ENCODE assay signal across 8 mouse cellular contexts in genomic region chr4:116556561-116557305, GRCm38 (mm10). TPM values are rescaled to one million over a fixed set of nuclear protein-coding genes. Genes with fewer than 3 reads are reported as not detected.
DNase-seq lines count a peak whose midpoint lies in the region; ATAC-seq and TF ChIP-seq lines count a peak whose summit lies in the region.

No protein-coding gene starts in this region.

- H3K4me3 ChIP-seq in embryonic facial prominence, embryonic 14.5 days (ENCODE audit: low read depth, low read length), result peak overlapping the region; percentile 94
- peak overlapping the region; percentile 93 for H3K4me3 ChIP-seq in limb, embryonic 14.5 days (replicated peaks; ENCODE audit: low read length)
- peak overlapping the region; percentile 94 for H3K4me3 ChIP-seq in midbrain, postnatal 0 days (ENCODE audit: low read depth, low read length)

- peak; percentile 72; the same call in 1 of the 2 replicates for TF ChIP-seq POLR2A in limb, embryonic 14.5 days (IDR thresholded peaks at IDR 0.05; ENCODE audit: borderline replicate concordance, extremely low read depth, insufficient read depth, insufficient read length)

- peak; percentile 94 for DNase-seq in 3T3-L1 (ENCODE audit: low read depth, low spot score)
- peak; percentile 73 to 89 for DNase-seq in adrenal gland, postnatal 4 days (ENCODE audit: low spot score in 2 of 2)
- peak; percentile 98 for DNase-seq in embryonic facial prominence, embryonic 14.5 days (ENCODE audit: low spot score)
- peak; percentile 95 for DNase-seq in heart, adult 8-10 months (ENCODE audit: low spot score)
- DNase-seq in kidney, adult 9 months, result peak; percentile 97
- DNase-seq in limb, embryonic 14.5 days (ENCODE audit: low spot score), result peak; percentile 97
- DNase-seq in midbrain, postnatal 0 days (ENCODE audit: low spot score), result peak; percentile 96
- peak; percentile 85 to 91 for DNase-seq in spleen, postnatal 14 days (ENCODE audit: low spot score in 2 of 2)

- peak overlapping the region; percentile 94 for H3K27ac ChIP-seq in embryonic facial prominence, embryonic 14.5 days (replicated peaks; ENCODE audit: low read depth, low read length)
- H3K27ac ChIP-seq in limb, embryonic 14.5 days (replicated peaks; ENCODE audit: low read depth, low read length), result peak overlapping the region; percentile 87
- peak overlapping the region; percentile 94 for H3K27ac ChIP-seq in midbrain, postnatal 0 days (ENCODE audit: low read depth, low read length)

- no peaks in the 10 kb centered on the region for H3K9me3 ChIP-seq in embryonic facial prominence, embryonic 14.5 days (ENCODE audit: control insufficient read depth, low read length)
- no peaks in the 10 kb centered on the region for H3K9me3 ChIP-seq in limb, embryonic 14.5 days (ENCODE audit: control insufficient read depth, low read length)
- H3K9me3 ChIP-seq in midbrain, postnatal 0 days (ENCODE audit: low read length), result no peaks in the 10 kb centered on the region

- WGBS in embryonic facial prominence, embryonic 14.5 days, result under 1% methylated on average over 28 of the region's 28 CpGs
- WGBS in limb, embryonic 14.5 days, result 0% methylated on average over 28 of the region's 28 CpGs
- under 1% methylated on average over 28 of the region's 28 CpGs for WGBS in midbrain, postnatal 0 days

- peaks cover 8% of the 10 kb centered on the region for H3K4me1 ChIP-seq in embryonic facial prominence, embryonic 14.5 days (ENCODE audit: control insufficient read depth, insufficient read depth, low read length)
- H3K4me1 ChIP-seq in limb, embryonic 14.5 days (ENCODE audit: control insufficient read depth, insufficient read depth, low read length), result peaks cover 12% of the 10 kb centered on the region
- 0 out of 2 replicates have a peak, but pooled peaks cover 2% of the 10 kb centered on the region for H3K4me1 ChIP-seq in midbrain, postnatal 0 days (ENCODE audit: insufficient read depth, low read length)

- H3K27me3 ChIP-seq in embryonic facial prominence, embryonic 14.5 days (replicated peaks; ENCODE audit: control insufficient read depth, insufficient read depth, low read length), result no peaks in the 10 kb centered on the region
- H3K27me3 ChIP-seq in limb, embryonic 14.5 days (ENCODE audit: control insufficient read depth, insufficient read depth, low read length), result no peaks in the 10 kb centered on the region
- H3K27me3 ChIP-seq in midbrain, postnatal 0 days (ENCODE audit: insufficient read depth, low read length), result no peaks in the 10 kb centered on the region

- peaks cover 17% of the 10 kb centered on the region for H3K36me3 ChIP-seq in embryonic facial prominence, embryonic 14.5 days (ENCODE audit: control insufficient read depth, insufficient read depth, low read length)
- peaks cover 15% of the 10 kb centered on the region for H3K36me3 ChIP-seq in limb, embryonic 14.5 days (ENCODE audit: control insufficient read depth, insufficient read depth, low read length)
- peaks cover 6% of the 10 kb centered on the region; the same call in 1 of the 2 replicates for H3K36me3 ChIP-seq in midbrain, postnatal 0 days (ENCODE audit: insufficient read depth, low read length)

- peak; percentile 96 for ATAC-seq in embryonic facial prominence, embryonic 14.5 days (ENCODE audit: low read depth)
- ATAC-seq in limb, embryonic 14.5 days (ENCODE audit: low FRiP score, low read depth), result peak; percentile 92
- peak; percentile 97 for ATAC-seq in midbrain, postnatal 0 days (ENCODE audit: low FRiP score)

- H3K4me2 ChIP-seq in embryonic facial prominence, embryonic 14.5 days (ENCODE audit: low read depth, low read length), result peak overlapping the region; percentile 75
- peak overlapping the region; percentile 65 for H3K4me2 ChIP-seq in limb, embryonic 14.5 days (replicated peaks; ENCODE audit: low read depth, low read length, severe bottlenecking)
- H3K4me2 ChIP-seq in midbrain, postnatal 0 days (ENCODE audit: low read depth, low read length, poor library complexity, severe bottlenecking), result peak overlapping the region; percentile 67

- peak; percentile 21; the same call in 1 of the 2 replicates for TF ChIP-seq CTCF in midbrain, postnatal 0 days (IDR thresholded peaks at IDR 0.05)

- peak overlapping the region; percentile 87 for H3K9ac ChIP-seq in embryonic facial prominence, embryonic 14.5 days (ENCODE audit: low read depth, low read length)
- peak overlapping the region; percentile 90 for H3K9ac ChIP-seq in limb, embryonic 14.5 days (ENCODE audit: low read depth, low read length, severe bottlenecking)
- H3K9ac ChIP-seq in midbrain, postnatal 0 days (replicated peaks; ENCODE audit: low read length, poor library complexity, severe bottlenecking), result peak overlapping the region; percentile 71

RNA-seq across cellular contexts. Expression of gene Gpbp1l1, which starts 0.7 kb away (rescaled TPM):
- 10 to 100 TPM; 68.3 to 77.2 TPM for total RNA-seq in adrenal gland, postnatal 4 days (2021)
- 37.4 and 38.6 TPM in 2 replicates for polyA plus RNA-seq in embryonic facial prominence, embryonic 14.5 days (2014; fragmentation: Nextera tagmentation; extraction: Ambion mirVana)
- total RNA-seq in heart, adult 8-10 months (2022), result 10 to 100 TPM; 65.2 to 87.3 (median 72.0) TPM
- 45.4 and 60.0 TPM in 2 replicates for polyA plus RNA-seq in limb, embryonic 14.5 days (2012; rRNA removed)
- 38.0 and 42.0 TPM in 2 replicates for polyA plus RNA-seq in limb, embryonic 14.5 days (2014; fragmentation: Nextera tagmentation; extraction: Ambion mirVana)
- 33.7 and 45.5 TPM in 2 replicates for total RNA-seq in midbrain, postnatal 0 days (2014; rRNA removed)
- polyA plus RNA-seq in midbrain, postnatal 0 days (2015; fragmentation: Nextera tagmentation; extraction: Ambion mirVana), result 13.7 and 14.7 TPM in 2 replicates

RNA-seq across cellular contexts. Expression of gene Tmem69, which starts 1.0 kb away (rescaled TPM):
- 10 to 100 TPM; 17.8 to 18.4 TPM for total RNA-seq in adrenal gland, postnatal 4 days (2021)
- 23.0 and 23.5 TPM in 2 replicates for polyA plus RNA-seq in embryonic facial prominence, embryonic 14.5 days (2014; fragmentation: Nextera tagmentation; extraction: Ambion mirVana)
- 10 to 100 TPM; 31.5 to 34.6 (median 32.0) TPM for total RNA-seq in heart, adult 8-10 months (2022)
- 10.2 and 12.6 TPM in 2 replicates for polyA plus RNA-seq in limb, embryonic 14.5 days (2012; rRNA removed)
- 20.6 and 21.9 TPM in 2 replicates for polyA plus RNA-seq in limb, embryonic 14.5 days (2014; fragmentation: Nextera tagmentation; extraction: Ambion mirVana)
- total RNA-seq in midbrain, postnatal 0 days (2014; rRNA removed), result 8.8 and 12.6 TPM in 2 replicates
- polyA plus RNA-seq in midbrain, postnatal 0 days (2015; fragmentation: Nextera tagmentation; extraction: Ambion mirVana), result 14.0 and 16.0 TPM in 2 replicates

RNA-seq across cellular contexts. Expression of gene Ccdc17, which starts 39.7 kb away (rescaled TPM):
- total RNA-seq in adrenal gland, postnatal 4 days (2021), result 10 to 100 TPM; 14.4 to 16.1 TPM
- 4.2 and 8.0 TPM in 2 replicates for polyA plus RNA-seq in embryonic facial prominence, embryonic 14.5 days (2014; fragmentation: Nextera tagmentation; extraction: Ambion mirVana)
- total RNA-seq in heart, adult 8-10 months (2022), result 1 to 10 TPM; 3.1 to 3.5 (median 3.3) TPM
- polyA plus RNA-seq in limb, embryonic 14.5 days (2012; rRNA removed), result 4.9 and 5.3 TPM in 2 replicates
- polyA plus RNA-seq in limb, embryonic 14.5 days (2014; fragmentation: Nextera tagmentation; extraction: Ambion mirVana), result 3.9 and 4.1 TPM in 2 replicates
- 0.44 and 5.1 TPM in 2 replicates for total RNA-seq in midbrain, postnatal 0 days (2014; rRNA removed)
- polyA plus RNA-seq in midbrain, postnatal 0 days (2015; fragmentation: Nextera tagmentation; extraction: Ambion mirVana), result 3.2 and 4.1 TPM in 2 replicates

RNA-seq across cellular contexts. Expression of gene Ipp, which starts 49.4 kb away (rescaled TPM):
- total RNA-seq in adrenal gland, postnatal 4 days (2021), result 10 to 100 TPM; 20.7 to 21.0 TPM
- 3.7 and 4.2 TPM in 2 replicates for polyA plus RNA-seq in embryonic facial prominence, embryonic 14.5 days (2014; fragmentation: Nextera tagmentation; extraction: Ambion mirVana)
- 10 to 100 TPM; 14.0 to 19.0 (median 16.8) TPM for total RNA-seq in heart, adult 8-10 months (2022)
- polyA plus RNA-seq in limb, embryonic 14.5 days (2012; rRNA removed), result 5.6 and 6.1 TPM in 2 replicates
- 3.1 and 3.9 TPM in 2 replicates for polyA plus RNA-seq in limb, embryonic 14.5 days (2014; fragmentation: Nextera tagmentation; extraction: Ambion mirVana)
- total RNA-seq in midbrain, postnatal 0 days (2014; rRNA removed), result 6.5 and 7.2 TPM in 2 replicates
- polyA plus RNA-seq in midbrain, postnatal 0 days (2015; fragmentation: Nextera tagmentation; extraction: Ambion mirVana), result 10.5 and 10.9 TPM in 2 replicates

Comparison
In these comparisons a context has a peak if more than half of its experiments do, and no peak if none do; other contexts are left out.
1. Peak in every context shown above with its lines: DNase-seq, ATAC-seq, H3K4me3 ChIP-seq and H3K27ac ChIP-seq.